Comparison of ENCODE assay signal across 10 mouse cellular contexts in the genomic region with DNA sequence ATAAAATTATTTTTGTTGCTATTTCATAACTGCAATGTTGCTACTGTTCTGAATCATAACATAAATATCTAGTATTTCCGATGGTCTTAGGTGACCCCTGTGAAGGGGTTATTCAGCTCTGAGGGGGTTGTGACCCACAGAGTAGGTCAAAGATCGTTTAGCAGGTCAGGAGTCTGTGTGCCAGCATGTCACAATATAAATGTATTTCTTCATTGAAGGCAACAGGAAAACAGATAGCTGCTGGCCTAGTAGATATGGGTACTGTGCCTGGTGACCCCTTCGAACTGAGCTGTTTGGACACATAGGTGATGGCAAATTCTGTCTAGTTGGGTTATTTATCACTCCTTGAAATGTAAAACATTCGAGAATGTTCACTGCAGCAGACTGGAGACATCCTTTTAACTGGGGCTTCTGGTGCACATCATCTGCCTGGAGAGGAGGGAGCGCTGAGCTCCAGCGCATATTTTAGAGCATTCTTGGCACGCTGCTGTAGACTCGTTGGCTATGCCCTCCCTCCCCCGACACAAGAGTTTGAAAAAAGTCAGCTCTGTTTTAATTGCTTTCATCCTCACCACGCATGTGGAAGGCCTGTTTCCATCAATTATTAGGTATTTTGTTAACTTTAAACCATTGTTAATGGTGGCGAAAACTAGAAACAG. TPM values are rescaled to one million over a fixed set of nuclear protein-coding genes. Genes with fewer than 3 reads are reported as not detected.
DNase-seq lines count a peak whose midpoint lies in the region; ATAC-seq and TF ChIP-seq lines count a peak whose summit lies in the region.
"Had no signal": no experiment of that assay in that cellular context is flagged by ENCODE, and none has a peak within 500 bp of the region (broad histone marks: within the 10 kb centered on the region; RNA-seq: fewer than 3 reads in every experiment).

No protein-coding gene starts in this region.

- ATAC-seq in activated CD4-positive, CD25-positive, alpha-beta regulatory T cell, adult 4 months = no peak

- peaks cover 3% of the 10 kb centered on the region; the same call in 1 of the 2 replicates for H3K4me1 ChIP-seq in lung, adult 2 months (ENCODE audit: control insufficient read depth, insufficient read depth, low read length)

- TF ChIP-seq POLR2A in lung, adult 2 months (IDR thresholded peaks at IDR 0.05; ENCODE audit: borderline replicate concordance, extremely low read depth, low read depth, low read length) = no peak

- no peak overlapping the region for H3K4me3 ChIP-seq in lung, adult 2 months (replicated peaks; ENCODE audit: extremely low read depth, low read depth, low read length)
- H3K4me3 ChIP-seq: erythroblast, embryonic 14.5 days; liver, embryonic 13.5 days had no signal

- no peak for TF ChIP-seq CTCF in lung, adult 2 months (IDR thresholded peaks at IDR 0.05; ENCODE audit: insufficient read depth, low read length)

- DNase-seq in adrenal gland, postnatal 10 days = peak; percentile 14
- no peak for DNase-seq in adrenal gland, adult 2 months
- peak; percentile 16 to 20 for DNase-seq in lung, adult 18-20 months
- no peak for DNase-seq in lung, adult 2 months
- peak; percentile 30 for DNase-seq in left cerebral cortex, adult 11 months (ENCODE audit: low spot score)
- peak; percentile 22 for DNase-seq in skeletal muscle tissue, adult 2 months (ENCODE audit: low read depth, low spot score)
- DNase-seq in testis, postnatal 14 days (ENCODE audit: low spot score) = no peak
- DNase-seq: liver, embryonic 13.5 days had no signal

- WGBS in lung, adult 2 months = 35% methylated on average over 11 of the region's 11 CpGs

RNA-seq across cellular contexts. Expression of gene Dcbld2, which starts 13.6 kb away (rescaled TPM):
- 10 to 100 TPM; 11.2 to 11.6 TPM for total RNA-seq in adrenal gland, postnatal 10 days (2021)
- total RNA-seq in adrenal gland, adult 2 months (2021) = 10 to 100 TPM in 1 of 2 experiments, 1 to 10 TPM in 1; 9.9 to 14.0 TPM
- 4.2 and 4.4 TPM in 2 replicates for polyA plus RNA-seq in adrenal gland, adult 2 months (2012; rRNA removed)
- 10.6 and 14.0 TPM in 2 replicates for polyA plus RNA-seq in lung, adult 2 months (2012; rRNA removed)
- polyA plus RNA-seq in activated CD4-positive, CD25-positive, alpha-beta regulatory T cell, adult 4 months (2017; shearing (Covaris generic)) = under 1 TPM; 0.24 to 0.32 TPM

Comparison
In these comparisons a context has a peak if more than half of its experiments do, and no peak if none do; other contexts are left out.
1. DNase-seq: peak in adrenal gland, postnatal 10 days (single experiment), lung, adult 18-20 months (2 of 2), left cerebral cortex, adult 11 months (single experiment) and skeletal muscle tissue, adult 2 months (single experiment); none in adrenal gland, adult 2 months (single experiment), lung, adult 2 months (single experiment) and testis, postnatal 14 days (single experiment).